In genomic region chr11:119709239-119709638, GRCm38 (mm10) we compare ENCODE assay signal across 13 mouse cellular contexts.
DNase-seq lines count a peak whose midpoint lies in the region; ATAC-seq lines count a peak whose summit lies in the region.
"Had no signal": no experiment of that assay in that cellular context is flagged by ENCODE, and none has a peak within 500 bp of the region (broad histone marks: within the 10 kb centered on the region; RNA-seq: fewer than 3 reads in every experiment).

No protein-coding gene starts in this region.

- ATAC-seq in hindbrain, embryonic 13.5 days (ENCODE audit: low FRiP score), result no peak
- no peak for ATAC-seq in neural tube, embryonic 12.5 days (ENCODE audit: low FRiP score, low read depth)

- H3K4me1 ChIP-seq in hindbrain, embryonic 13.5 days (replicated peaks), result peaks cover 30% of the 10 kb centered on the region
- H3K4me1 ChIP-seq in neural tube, embryonic 12.5 days, result peaks cover 19% of the 10 kb centered on the region
- H3K4me1 ChIP-seq: embryonic facial prominence, embryonic 12.5 days had no signal

- H3K9ac ChIP-seq in hindbrain, embryonic 13.5 days, result no peak overlapping the region
- H3K9ac ChIP-seq in neural tube, embryonic 12.5 days, result no peak overlapping the region
- H3K9ac ChIP-seq: embryonic facial prominence, embryonic 12.5 days; limb, embryonic 12.5 days had no signal

- no peaks in the 10 kb centered on the region for H3K27me3 ChIP-seq in hindbrain, embryonic 13.5 days
- H3K27me3 ChIP-seq in neural tube, embryonic 12.5 days (replicated peaks), result no peaks in the 10 kb centered on the region
- H3K27me3 ChIP-seq: embryonic facial prominence, embryonic 12.5 days; limb, embryonic 12.5 days had no signal

- 48% methylated on average over 4 of the region's 4 CpGs for WGBS in hindbrain, embryonic 13.5 days
- WGBS in neural tube, embryonic 12.5 days, result 49% methylated on average over 4 of the region's 4 CpGs

- peak; percentile 49 for DNase-seq in layer of hippocampus, adult 9-11 months
- DNase-seq in layer of hippocampus, adult 11-12 months (ENCODE audit: low spot score), result no peak
- DNase-seq in brain, adult 2 months (ENCODE audit: low read depth, low spot score), result peak; percentile 73
- DNase-seq in gastrocnemius, postnatal 10 days, result no peak
- no peak for DNase-seq in cerebellum, postnatal 10 days
- no peak for DNase-seq in thymus, postnatal 10 days (ENCODE audit: low spot score in 2 of 2)
- DNase-seq: heart, postnatal 4 days; kidney, postnatal 4 days; lung, postnatal 36 days had no signal

- H3K36me3 ChIP-seq in hindbrain, embryonic 13.5 days, result no peaks in the 10 kb centered on the region
- H3K36me3 ChIP-seq in neural tube, embryonic 12.5 days, result no peaks in the 10 kb centered on the region
- H3K36me3 ChIP-seq: embryonic facial prominence, embryonic 12.5 days; limb, embryonic 12.5 days had no signal

- no peaks in the 10 kb centered on the region for H3K9me3 ChIP-seq in hindbrain, embryonic 13.5 days
- no peaks in the 10 kb centered on the region for H3K9me3 ChIP-seq in neural tube, embryonic 12.5 days
- H3K9me3 ChIP-seq: embryonic facial prominence, embryonic 12.5 days; limb, embryonic 12.5 days had no signal

- H3K27ac ChIP-seq in hindbrain, embryonic 13.5 days, result peak overlapping the region; percentile 71
- 0 out of 2 replicates have a peak overlapping the region, but pooled peaks have one; percentile 15 for H3K27ac ChIP-seq in neural tube, embryonic 12.5 days
- H3K27ac ChIP-seq: embryonic facial prominence, embryonic 12.5 days; limb, embryonic 12.5 days had no signal

- H3K4me3 ChIP-seq in hindbrain, embryonic 13.5 days, result no peak overlapping the region
- H3K4me3 ChIP-seq in neural tube, embryonic 12.5 days, result no peak overlapping the region
- H3K4me3 ChIP-seq: embryonic facial prominence, embryonic 12.5 days; limb, embryonic 12.5 days had no signal

- H3K4me2 ChIP-seq in hindbrain, embryonic 13.5 days, result no peak overlapping the region
- H3K4me2 ChIP-seq in neural tube, embryonic 12.5 days (replicated peaks), result no peak overlapping the region
- H3K4me2 ChIP-seq: embryonic facial prominence, embryonic 12.5 days; limb, embryonic 12.5 days had no signal

Comparison
In these comparisons a context has a peak if more than half of its experiments do, and no peak if none do; other contexts are left out.
1. DNase-seq: peak in layer of hippocampus, adult 9-11 months (single experiment) and brain, adult 2 months (single experiment); none in layer of hippocampus, adult 11-12 months (single experiment), gastrocnemius, postnatal 10 days (single experiment), cerebellum, postnatal 10 days (0 of 2) and thymus, postnatal 10 days (0 of 2).